Mouse (Mus musculus) heart, adult 2 months (tissue): Measurements from ENCODE around the gene Tmem94.

Experiments
- CTCF ChIP-seq: fragments of 200-600 bp; IDR thresholded peaks from 2 replicates; pipeline ENCODE4 v1.8.1; 2022; ENCODE audit warnings: antibody characterized with exemption, mild to moderate bottlenecking, moderate library complexity
- EP300 ChIP-seq: fragments of 200-500 bp; IDR thresholded peaks from 2 replicates; pipeline ENCODE4 v1.6.1; 2011; ENCODE audit warnings: low read depth, low read length, control low read depth; ENCODE audit not compliant: insufficient read depth
- POLR2A ChIP-seq: fragments of 200-500 bp; IDR thresholded peaks from 2 replicates; pipeline ENCODE4 v1.6.1; 2011; ENCODE audit warnings: mild to moderate bottlenecking, low read depth, low read length, control low read depth; ENCODE audit not compliant: insufficient read depth

DNA sequence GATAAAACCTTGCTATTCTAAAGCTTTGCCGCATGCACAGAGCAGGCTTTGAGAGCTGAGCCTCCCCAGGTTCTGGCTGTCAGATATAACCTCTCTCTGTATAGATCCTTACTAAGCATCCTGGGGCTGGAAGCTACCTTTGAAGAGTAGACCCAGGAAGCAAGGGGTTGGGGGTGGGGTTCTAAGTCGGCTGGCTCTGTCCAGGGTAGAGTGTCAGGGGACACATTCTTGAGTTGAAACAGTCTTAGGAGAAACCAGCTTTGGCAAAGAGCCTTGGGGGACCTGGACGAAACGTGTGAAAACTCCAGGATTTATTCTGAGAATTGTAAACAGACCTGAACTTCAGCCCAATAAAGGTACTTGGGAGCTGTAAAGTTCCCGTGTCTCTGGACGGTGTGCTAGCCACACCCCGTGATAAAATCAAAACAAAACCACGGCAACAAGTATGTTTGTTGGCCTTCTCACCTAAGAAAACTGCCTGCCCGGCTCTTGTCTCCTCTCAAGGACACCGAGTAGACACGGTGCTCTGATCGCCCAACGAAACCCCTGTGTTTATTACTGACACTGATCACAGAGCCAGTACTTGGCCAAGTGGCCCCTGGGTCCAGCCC lies 26.9 kb upstream of the Tmem94 start:
- TF ChIP-seq CTCF (no peak), EP300 (no peak), POLR2A (no peak)
